Mouse (Mus musculus) heart, embryonic 14.5 days (tissue): ENCODE data around the gene Cmtm2b. TPM values are rescaled to one million over a fixed set of nuclear protein-coding genes. Genes with fewer than 3 reads are reported as not detected.

ENCODE experiments used
- ATAC-seq: fragments of 200-750 bp; cut with Nextera tagmentation; 2 replicates; pipeline ENCODE4 v1.8.0; 2017; ENCODE audit warnings: low read depth, moderate TSS enrichment; ENCODE audit not compliant: insufficient number of reproducible peaks, insufficient read depth, low FRiP score
- H3K27ac ChIP-seq, 2 experiments: fragments of 200-500 bp in 1 of 2; fragments of 300-500 bp in 1 of 2; sonication (generic) in 1 of 2; replicated peaks in 1 of 2; 2 replicates each; pipeline ENCODE4 v1.5.1; 2012 to 2014; ENCODE audit warnings: low read depth in 2 of 2, low read length in 2 of 2, control low read depth in 1 of 2, mild to moderate bottlenecking in 1 of 2, mixed read lengths in 1 of 2; ENCODE audit not compliant: control insufficient read depth in 1 of 2, insufficient read depth in 1 of 2
- H3K27me3 ChIP-seq: fragments of 300-500 bp; sonication (generic); 2 replicates; pipeline ENCODE4 v1.6.1; 2014; ENCODE audit warnings: mild to moderate bottlenecking, low read length, control low read depth; ENCODE audit not compliant: control insufficient read depth, insufficient read depth
- H3K36me3 ChIP-seq: fragments of 300-500 bp; sonication (generic); 2 replicates; pipeline ENCODE4 v1.6.1; 2014; ENCODE audit warnings: mild to moderate bottlenecking, control low read depth, low read length, mixed read lengths; ENCODE audit not compliant: control insufficient read depth, insufficient read depth
- H3K4me1 ChIP-seq, 2 experiments: fragments of 200-500 bp in 1 of 2; fragments of 300-500 bp in 1 of 2; sonication (generic) in 1 of 2; 2 replicates each; pipeline ENCODE4 v1.6.1; 2012 to 2014; ENCODE audit warnings: low read length in 2 of 2, control low read depth in 1 of 2, mixed read lengths in 1 of 2; ENCODE audit not compliant: control insufficient read depth in 2 of 2, insufficient read depth in 2 of 2
- H3K4me2 ChIP-seq: fragments of 300-500 bp; sonication (generic); 2 replicates; pipeline ENCODE4 v1.6.1; 2014; ENCODE audit warnings: mild to moderate bottlenecking, low read length
- H3K4me3 ChIP-seq, 2 experiments: fragments of 200-500 bp in 1 of 2; fragments of 300-500 bp in 1 of 2; sonication (generic) in 1 of 2; 2 replicates each; pipeline ENCODE4 v1.5.1; 2012 to 2014; ENCODE audit warnings: low read length in 2 of 2, mild to moderate bottlenecking in 2 of 2, control low read depth in 1 of 2, low read depth in 1 of 2, moderate library complexity in 1 of 2; ENCODE audit not compliant: control insufficient read depth in 1 of 2, insufficient read depth in 1 of 2
- H3K9ac ChIP-seq: fragments of 300-500 bp; sonication (generic); 2 replicates; pipeline ENCODE4 v1.6.1; 2014; ENCODE audit warnings: mild to moderate bottlenecking, low read length
- H3K9me3 ChIP-seq: fragments of 300-500 bp; sonication (generic); 2 replicates; pipeline ENCODE4 v1.6.1; 2016; ENCODE audit warnings: low read length, control low read depth; ENCODE audit not compliant: control insufficient read depth
- WGBS: fragments of 180-500 bp; shearing (Covaris S2); extraction: QIAGEN DNeasy Blood & Tissue Kit; methylation state at CpG from one replicate; pipeline ENCODE4 v1.1.7; 2014; 5-methylcytosine and 5-hydroxymethylcytosine counted together
- polyA plus RNA-seq: library from polyadenylated mRNA; unstranded; fragments of >200 nt; fragmentation: Nextera tagmentation; extraction: Ambion mirVana; gene quantifications from 2 replicates; pipeline ENCODE4 v1.2.1, GENCODE M21; 2014

Gene Cmtm2b
- polyA plus RNA-seq, 1 experiment from 2014 or later = not detected

DNA sequence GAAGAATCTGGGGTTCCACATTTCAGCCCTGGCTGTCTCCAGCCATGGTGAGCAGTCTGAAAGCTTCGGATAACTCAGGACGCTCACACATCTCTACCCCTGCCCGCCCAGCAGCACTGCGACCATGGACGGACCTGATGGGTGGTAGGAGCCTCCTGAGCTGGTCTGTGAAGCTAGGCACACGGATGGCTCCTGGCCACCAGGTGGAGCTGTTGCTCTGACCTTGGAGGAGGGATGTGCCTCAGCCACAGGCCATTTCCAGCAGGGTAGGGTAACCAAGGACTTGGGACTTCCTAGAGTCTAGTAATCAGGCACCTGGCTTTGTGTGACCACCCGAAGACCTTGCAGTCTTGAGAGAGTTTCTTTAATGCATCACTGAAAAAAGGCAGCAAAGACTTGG is 21.9 kb downstream of the Cmtm2b start:
- no peaks in the 10 kb centered on the region for H3K27me3 ChIP-seq
- H3K4me2 ChIP-seq = no peak overlapping the region
- H3K9me3 ChIP-seq = no peaks in the 10 kb centered on the region
- no peak overlapping the region for H3K9ac ChIP-seq
- peaks cover 48% of the 10 kb centered on the region for H3K36me3 ChIP-seq
- WGBS = 16% methylated on average over 7 of the region's 7 CpGs
- peaks cover 13 to 42% of the 10 kb centered on the region in 2 experiments; a peak in 3 of 4 replicates for H3K4me1 ChIP-seq
- H3K27ac ChIP-seq = no peak overlapping the region
- no peak overlapping the region for H3K4me3 ChIP-seq
- ATAC-seq = peak; percentile 28; the same call in 1 of the 2 replicates

DNA sequence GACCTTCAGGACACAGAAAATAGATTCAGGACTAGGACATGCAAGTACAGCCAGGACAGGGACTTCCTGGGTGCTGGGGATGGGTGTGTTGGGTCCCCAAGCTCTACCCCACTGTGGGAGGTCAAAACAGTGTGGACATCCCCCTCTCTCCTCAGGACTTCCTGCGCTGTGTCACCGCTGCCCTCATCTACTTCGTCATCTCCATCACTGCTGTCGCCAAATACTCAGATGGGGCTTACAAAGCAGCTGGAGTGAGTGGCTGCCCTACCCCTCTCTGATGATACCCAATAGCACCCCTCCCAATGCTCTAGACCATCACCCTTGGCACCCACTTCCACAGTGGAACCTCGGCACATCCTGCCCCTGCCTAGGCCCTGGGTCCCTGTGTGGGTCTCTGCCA is 22.6 kb downstream of the Cmtm2b start:
- Histone ChIP-seq H3K4me3 (no peak overlapping the region), H3K4me1 (peaks cover 9 to 43% of the 10 kb centered on the region in 2 experiments; a peak in 3 of 4 replicates), H3K9ac (no peak overlapping the region), H3K9me3 (no peaks in the 10 kb centered on the region), H3K27ac (no peak overlapping the region), H3K4me2 (no peak overlapping the region), H3K27me3 (no peaks in the 10 kb centered on the region), H3K36me3 (peaks cover 48% of the 10 kb centered on the region)
- ATAC-seq = no peak
- WGBS = 87% methylated on average over 5 of the region's 5 CpGs

DNA sequence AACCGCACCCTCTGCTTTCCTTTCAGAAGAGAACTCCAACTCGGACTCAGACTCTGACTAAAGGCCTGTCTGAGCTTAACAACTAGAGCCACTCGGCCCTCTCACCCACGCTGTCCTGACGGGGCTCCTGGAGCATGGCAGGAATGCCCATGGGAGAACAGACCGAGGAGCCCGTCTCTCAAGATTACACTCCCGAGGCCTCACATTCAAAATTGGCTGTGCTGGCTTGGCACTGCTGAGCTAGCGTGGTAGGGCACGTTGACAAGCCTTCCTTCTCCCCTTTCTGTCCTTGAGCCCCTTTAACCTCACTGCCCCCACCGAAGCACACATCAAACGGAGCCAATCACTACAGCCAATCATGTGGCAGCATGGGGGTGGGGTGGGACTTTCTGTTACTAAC is 24.7 kb downstream of the Cmtm2b start:
- no peak overlapping the region for H3K4me3 ChIP-seq
- no peak overlapping the region for H3K4me2 ChIP-seq
- 40% methylated on average over 12 of the region's 12 CpGs for WGBS
- no peaks in the 10 kb centered on the region for H3K27me3 ChIP-seq
- H3K4me1 ChIP-seq = peaks cover 6 to 36% of the 10 kb centered on the region in 2 experiments; a peak in 3 of 4 replicates
- no peaks in the 10 kb centered on the region for H3K9me3 ChIP-seq
- H3K36me3 ChIP-seq = peaks cover 48% of the 10 kb centered on the region
- H3K9ac ChIP-seq = no peak overlapping the region
- no peak overlapping the region for H3K27ac ChIP-seq
- no peak for ATAC-seq

DNA sequence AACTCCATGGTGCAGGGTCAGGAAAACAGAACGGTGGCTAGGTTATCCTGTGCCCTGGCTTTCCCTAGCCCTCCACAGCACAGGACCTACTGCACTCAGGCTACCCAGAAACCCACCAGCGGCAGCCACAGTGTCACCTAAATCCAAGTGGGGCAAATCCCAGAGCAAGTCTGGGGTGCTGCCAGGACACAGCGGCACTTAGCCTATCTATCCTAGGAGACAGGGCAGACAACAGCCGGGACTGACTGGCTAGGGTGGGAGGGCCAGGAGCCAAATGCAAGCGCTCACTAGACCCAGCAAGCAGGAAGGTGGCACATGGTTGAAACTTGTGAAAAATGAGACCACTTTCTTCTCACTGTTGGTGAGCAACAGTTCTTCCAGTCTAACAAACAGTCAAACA is 26.9 kb downstream of the Cmtm2b start:
- Histone ChIP-seq H3K27me3 (no peaks in the 10 kb centered on the region), H3K4me2 (no peak overlapping the region), H3K36me3 (peaks cover 50% of the 10 kb centered on the region), H3K9me3 (no peaks in the 10 kb centered on the region), H3K27ac (no peak overlapping the region), H3K4me1 (peaks cover 4 to 21% of the 10 kb centered on the region in 2 experiments; a peak in 3 of 4 replicates), H3K4me3 (no peak overlapping the region), H3K9ac (no peak overlapping the region; the same call in 1 of the 2 replicates)
- WGBS = 37% methylated on average over 5 of the region's 5 CpGs
- ATAC-seq = no peak

DNA sequence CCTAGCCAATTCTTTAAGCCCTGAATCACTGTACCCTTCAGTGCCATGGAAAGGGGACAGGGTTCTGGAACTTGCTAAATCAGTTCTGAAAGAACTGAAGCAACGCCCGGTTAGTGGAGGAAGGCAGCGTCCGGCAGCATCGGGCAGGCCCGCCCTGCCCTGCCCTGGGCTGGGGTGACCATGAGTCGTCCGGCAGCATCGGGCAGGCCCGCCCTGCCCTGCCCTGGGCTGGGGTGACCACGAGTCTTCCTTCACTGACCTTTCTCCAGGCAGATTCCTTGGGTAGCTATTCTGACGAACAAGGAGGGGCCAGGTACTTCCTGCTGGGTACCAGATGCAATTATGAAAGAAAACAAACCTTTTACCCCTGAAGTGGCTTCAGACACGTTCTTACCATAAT is 28.0 kb downstream of the Cmtm2b start:
- no peak overlapping the region for H3K27ac ChIP-seq
- ATAC-seq = no peak
- H3K4me3 ChIP-seq = no peak overlapping the region
- 77% methylated on average over 13 of the region's 13 CpGs for WGBS
- peaks cover 4 to 21% of the 10 kb centered on the region in 2 experiments; a peak in 3 of 4 replicates for H3K4me1 ChIP-seq
- H3K27me3 ChIP-seq = no peaks in the 10 kb centered on the region
- no peak overlapping the region for H3K9ac ChIP-seq
- peaks cover 50% of the 10 kb centered on the region for H3K36me3 ChIP-seq
- H3K9me3 ChIP-seq = no peaks in the 10 kb centered on the region
- H3K4me2 ChIP-seq = no peak overlapping the region

DNA sequence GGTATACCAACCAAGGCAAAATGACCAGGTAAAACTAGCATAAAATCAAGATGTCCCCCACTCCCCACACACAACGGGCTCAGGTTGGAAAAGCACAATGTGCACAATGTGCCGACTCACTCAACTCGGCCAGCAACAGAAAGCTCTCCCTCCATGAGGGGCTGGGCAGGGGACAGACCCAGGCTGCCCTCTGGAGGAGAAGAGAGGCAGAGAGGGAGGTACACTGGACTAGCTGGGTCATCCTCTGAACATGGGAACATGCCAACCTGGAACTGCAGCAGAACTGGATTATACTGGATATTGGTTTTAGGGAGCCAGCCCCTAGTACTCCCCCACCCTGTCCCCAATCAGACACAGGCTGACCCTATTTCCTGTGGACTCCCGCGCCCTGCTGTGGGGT is 31.2 kb downstream of the Cmtm2b start:
- peaks cover 0 to 18% of the 10 kb centered on the region in 2 experiments; a peak in 3 of 4 replicates for H3K4me1 ChIP-seq
- no peaks in the 10 kb centered on the region for H3K27me3 ChIP-seq
- H3K9me3 ChIP-seq = no peaks in the 10 kb centered on the region
- H3K27ac ChIP-seq = no peak overlapping the region
- H3K9ac ChIP-seq = no peak overlapping the region
- H3K4me3 ChIP-seq = no peak overlapping the region
- H3K36me3 ChIP-seq = peaks cover 44% of the 10 kb centered on the region
- no peak for ATAC-seq
- H3K4me2 ChIP-seq = no peak overlapping the region
- 54% methylated on average over 5 of the region's 5 CpGs for WGBS

DNA sequence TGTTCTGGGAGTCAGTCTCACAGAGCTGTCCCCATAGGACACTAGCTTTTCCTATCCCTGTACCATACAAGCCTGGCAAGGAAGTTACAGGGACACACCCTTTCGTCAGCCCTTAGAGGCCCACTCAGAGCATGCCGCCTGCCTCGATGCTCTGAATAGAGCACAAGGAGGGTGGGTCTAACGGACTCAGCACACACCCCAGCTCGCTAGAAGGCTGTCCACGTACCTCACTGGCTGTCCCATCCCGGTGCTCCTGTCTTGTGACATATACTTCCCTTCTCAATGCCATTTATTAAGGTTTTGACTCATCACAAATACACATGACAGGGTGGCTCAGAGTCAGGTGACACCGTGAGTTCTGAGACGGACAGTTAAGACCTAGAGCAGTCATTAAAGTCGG is 32.5 kb downstream of the Cmtm2b start:
- Histone ChIP-seq H3K27ac (no peak overlapping the region), H3K9me3 (no peaks in the 10 kb centered on the region), H3K36me3 (peaks cover 41% of the 10 kb centered on the region; the same call in 1 of the 2 replicates), H3K4me2 (no peak overlapping the region), H3K4me1 (peaks cover 0 to 16% of the 10 kb centered on the region in 2 experiments; a peak in 3 of 4 replicates), H3K27me3 (no peaks in the 10 kb centered on the region), H3K9ac (no peak overlapping the region), H3K4me3 (no peak overlapping the region)
- no peak for ATAC-seq
- 86% methylated on average over 10 of the region's 10 CpGs for WGBS

DNA sequence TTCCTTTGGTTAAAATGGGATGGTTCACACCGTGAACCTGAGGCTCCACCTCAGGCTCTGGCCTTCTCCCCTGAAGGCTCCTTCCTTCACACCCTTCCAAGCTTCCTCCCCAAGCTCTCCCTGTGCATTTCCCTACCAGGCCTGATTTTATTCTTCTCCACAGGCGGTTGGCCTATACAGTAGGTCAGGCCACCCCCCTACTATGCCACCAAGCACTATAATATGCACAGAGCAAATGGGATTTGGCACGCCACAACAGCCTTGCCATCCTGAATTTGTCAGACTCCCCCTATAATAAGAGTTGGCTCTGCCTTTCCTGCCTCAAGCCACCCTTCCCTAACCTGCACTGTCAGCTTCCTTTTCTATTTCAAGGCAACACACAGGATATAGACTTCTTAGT is 36.6 kb downstream of the Cmtm2b start:
- Histone ChIP-seq H3K4me2 (no peak overlapping the region), H3K9ac (no peak overlapping the region), H3K36me3 (peaks cover 31% of the 10 kb centered on the region; the same call in 1 of the 2 replicates), H3K27me3 (no peaks in the 10 kb centered on the region), H3K27ac (no peak overlapping the region), H3K9me3 (no peaks in the 10 kb centered on the region), H3K4me1 (peaks cover 0 to 15% of the 10 kb centered on the region in 2 experiments), H3K4me3 (no peak overlapping the region)
- ATAC-seq = no peak
- WGBS = 80% methylated on average over 3 of the region's 3 CpGs
